Mouse (Mus musculus) embryonic facial prominence, embryonic 12.5 days (tissue): ENCODE results near the gene Nanos1. TPM values are rescaled to one million over a fixed set of nuclear protein-coding genes. Genes with fewer than 3 reads are reported as not detected.
A peak's percentile ranks its signal among the peaks of the same experiment; 100 is the strongest.

Experiments
- ATAC-seq: fragments of 200-750 bp; cut with Nextera tagmentation; 2 replicates; pipeline ENCODE4 v1.8.0; 2017; ENCODE audit not compliant: insufficient number of reproducible peaks, insufficient read depth, low FRiP score, low TSS enrichment
- H3K27ac ChIP-seq: fragments of 300-500 bp; sonication (generic); 2 replicates; pipeline ENCODE4 v1.5.1; 2016; ENCODE audit warnings: mild to moderate bottlenecking
- H3K27me3 ChIP-seq: fragments of 300-500 bp; sonication (generic); 2 replicates; pipeline ENCODE4 v1.6.1; 2016; ENCODE audit warnings: mild to moderate bottlenecking, moderate library complexity
- H3K36me3 ChIP-seq: fragments of 300-500 bp; sonication (generic); 2 replicates; pipeline ENCODE4 v1.6.1; 2016; ENCODE audit warnings: mild to moderate bottlenecking
- H3K4me1 ChIP-seq: fragments of 300-500 bp; sonication (generic); 2 replicates; pipeline ENCODE4 v1.6.1; 2016
- H3K4me2 ChIP-seq: fragments of 300-500 bp; sonication (generic); replicated peaks from 2 replicates; pipeline ENCODE4 v1.6.1; 2016; ENCODE audit warnings: mild to moderate bottlenecking, moderate library complexity
- H3K4me3 ChIP-seq: fragments of 300-500 bp; sonication (generic); 2 replicates; pipeline ENCODE4 v1.5.1; 2016; ENCODE audit warnings: mild to moderate bottlenecking
- H3K9ac ChIP-seq: fragments of 300-500 bp; sonication (generic); 2 replicates; pipeline ENCODE4 v1.6.1; 2016; ENCODE audit warnings: mild to moderate bottlenecking, moderate library complexity
- H3K9me3 ChIP-seq: fragments of 300-500 bp; sonication (generic); 2 replicates; pipeline ENCODE4 v1.6.1; 2016; ENCODE audit warnings: mild to moderate bottlenecking, moderate library complexity
- WGBS: fragments of 180-500 bp; shearing (Covaris S2); methylation state at CpG from one replicate; pipeline ENCODE4 v1.1.7; 2016; 5-methylcytosine and 5-hydroxymethylcytosine counted together
- polyA plus RNA-seq: library from polyadenylated mRNA; unstranded; fragments of >200 nt; fragmentation: Nextera tagmentation; extraction: Ambion mirVana; gene quantifications from 2 replicates; pipeline ENCODE4 v1.2.1, GENCODE M21; 2016

Nanos1 gene
- polyA plus RNA-seq: 2.3 and 3.6 TPM in 2 replicates

- Histone ChIP-seq H3K9ac (peak within 1 kb of the TSS; percentile 73), H3K27me3 (0 out of 2 replicates have a peak, but pooled peaks cover 8% of the 10 kb centered on the region), H3K4me3 (peak within 1 kb of the TSS; percentile 77), H3K4me2 (peak within 1 kb of the TSS; percentile 99), H3K4me1 (peaks cover 7% of the 10 kb centered on the region; the same call in 1 of the 2 replicates), H3K27ac (peak within 1 kb of the TSS; percentile 50; the same call in 1 of the 2 replicates), H3K36me3 (peaks cover 7% of the 10 kb centered on the region; the same call in 1 of the 2 replicates), H3K9me3 (no peaks in the 10 kb centered on the region)
- peak; percentile 93 for ATAC-seq
- under 1% methylated on average over 56 of the region's 58 CpGs for WGBS
Measured at GRCm38 (mm10) chr19:60755438-60756191, at the start of gene Nanos1. Nanos1 (plus strand) TSS chr19:60755987.

GRCm38 (mm10) chr19:60709193-60709900 lies 46.4 kb upstream of the Nanos1 start:
- H3K4me1 ChIP-seq: no peaks in the 10 kb centered on the region
- no peak for ATAC-seq
- WGBS: 77% methylated on average over 4 of the region's 4 CpGs

GRCm38 (mm10) chr19:60710196-60710595 lies 45.6 kb upstream of the Nanos1 start:
- WGBS: 67% methylated on average over 3 of the region's 3 CpGs
- no peaks in the 10 kb centered on the region for H3K9me3 ChIP-seq
- ATAC-seq: no peak

More at GRCm38 (mm10) chr19:60709193-60709900, 46.4 kb upstream of the Nanos1 start:
- no peaks in the 10 kb centered on the region for H3K9me3 ChIP-seq
- H3K4me2 ChIP-seq: no peak overlapping the region
- H3K27me3 ChIP-seq: no peaks in the 10 kb centered on the region
- H3K9ac ChIP-seq: no peak overlapping the region
- no peaks in the 10 kb centered on the region for H3K36me3 ChIP-seq
- H3K4me3 ChIP-seq: no peak overlapping the region
- no peak overlapping the region for H3K27ac ChIP-seq

GRCm38 (mm10) chr19:60712577-60712976 lies 43.2 kb upstream of the Nanos1 start:
- no peak overlapping the region for H3K9ac ChIP-seq
- no peaks in the 10 kb centered on the region for H3K9me3 ChIP-seq
- H3K27me3 ChIP-seq: no peaks in the 10 kb centered on the region
- H3K4me1 ChIP-seq: no peaks in the 10 kb centered on the region
- no peak overlapping the region for H3K27ac ChIP-seq
- WGBS: 84% methylated on average over 2 of the region's 2 CpGs
- no peaks in the 10 kb centered on the region for H3K36me3 ChIP-seq
- ATAC-seq: no peak
- H3K4me2 ChIP-seq: no peak overlapping the region
- H3K4me3 ChIP-seq: no peak overlapping the region

More at GRCm38 (mm10) chr19:60710196-60710595, 45.6 kb upstream of the Nanos1 start:
- no peak overlapping the region for H3K9ac ChIP-seq
- no peaks in the 10 kb centered on the region for H3K27me3 ChIP-seq
- no peak overlapping the region for H3K4me2 ChIP-seq
- H3K4me3 ChIP-seq: no peak overlapping the region
- H3K36me3 ChIP-seq: no peaks in the 10 kb centered on the region
- H3K27ac ChIP-seq: no peak overlapping the region
- H3K4me1 ChIP-seq: no peaks in the 10 kb centered on the region

GRCm38 (mm10) chr19:60716381-60716780 lies 39.4 kb upstream of the Nanos1 start:
- H3K4me3 ChIP-seq: no peak overlapping the region
- H3K4me2 ChIP-seq: no peak overlapping the region
- ATAC-seq: no peak
- H3K4me1 ChIP-seq: no peaks in the 10 kb centered on the region
- no peak overlapping the region for H3K27ac ChIP-seq
- WGBS: 93% methylated on average over 2 of the region's 2 CpGs
- no peaks in the 10 kb centered on the region for H3K27me3 ChIP-seq
- H3K9ac ChIP-seq: no peak overlapping the region
- no peaks in the 10 kb centered on the region for H3K36me3 ChIP-seq
- H3K9me3 ChIP-seq: no peaks in the 10 kb centered on the region

GRCm38 (mm10) chr19:60730281-60730852 lies 25.4 kb upstream of the Nanos1 start:
- Histone ChIP-seq H3K4me2 (no peak overlapping the region), H3K4me3 (no peak overlapping the region), H3K27me3 (no peaks in the 10 kb centered on the region), H3K27ac (no peak overlapping the region), H3K9me3 (no peaks in the 10 kb centered on the region), H3K9ac (no peak overlapping the region), H3K4me1 (no peaks in the 10 kb centered on the region), H3K36me3 (no peaks in the 10 kb centered on the region)
- no peak for ATAC-seq
- WGBS: 54% methylated on average over 2 of the region's 2 CpGs

- ATAC-seq: no peak
- WGBS: 65% methylated on average over 1 of the region's 1 CpGs
- Histone ChIP-seq H3K36me3 (no peaks in the 10 kb centered on the region), H3K9me3 (no peaks in the 10 kb centered on the region), H3K27ac (no peak overlapping the region), H3K4me1 (no peaks in the 10 kb centered on the region), H3K27me3 (no peaks in the 10 kb centered on the region), H3K4me3 (no peak overlapping the region), H3K4me2 (no peak overlapping the region), H3K9ac (no peak overlapping the region)
Measured at GRCm38 (mm10) chr19:60731299-60731698, 24.5 kb upstream of the Nanos1 start.

- 89% methylated on average over 1 of the region's 1 CpGs for WGBS
- H3K27me3 ChIP-seq: no peaks in the 10 kb centered on the region
- H3K9ac ChIP-seq: no peak overlapping the region
- no peak overlapping the region for H3K4me2 ChIP-seq
- H3K4me1 ChIP-seq: no peaks in the 10 kb centered on the region
- no peaks in the 10 kb centered on the region for H3K9me3 ChIP-seq
- H3K36me3 ChIP-seq: no peaks in the 10 kb centered on the region
- no peak for ATAC-seq
- H3K27ac ChIP-seq: no peak overlapping the region
- H3K4me3 ChIP-seq: no peak overlapping the region
Measured at GRCm38 (mm10) chr19:60731966-60732365, 23.8 kb upstream of the Nanos1 start.

- no peak overlapping the region for H3K4me2 ChIP-seq
- no peaks in the 10 kb centered on the region for H3K4me1 ChIP-seq
- no peaks in the 10 kb centered on the region for H3K9me3 ChIP-seq
- no peaks in the 10 kb centered on the region for H3K36me3 ChIP-seq
- 70% methylated on average over 1 of the region's 1 CpGs for WGBS
- no peak overlapping the region for H3K4me3 ChIP-seq
- ATAC-seq: no peak
- H3K9ac ChIP-seq: no peak overlapping the region
- no peak overlapping the region for H3K27ac ChIP-seq
- H3K27me3 ChIP-seq: no peaks in the 10 kb centered on the region
Measured at GRCm38 (mm10) chr19:60740560-60740959, 15.2 kb upstream of the Nanos1 start.

GRCm38 (mm10) chr19:60743767-60744547 lies 11.8 kb upstream of the Nanos1 start:
- Histone ChIP-seq H3K27me3 (no peaks in the 10 kb centered on the region), H3K4me3 (no peak overlapping the region), H3K9ac (no peak overlapping the region)

GRCm38 (mm10) chr19:60747801-60748200 lies 8.0 kb upstream of the Nanos1 start:
- no peaks in the 10 kb centered on the region for H3K9me3 ChIP-seq
- WGBS: 85% methylated on average over 1 of the region's 1 CpGs
- H3K4me2 ChIP-seq: no peak overlapping the region
- ATAC-seq: no peak
- no peaks in the 10 kb centered on the region for H3K4me1 ChIP-seq
- no peak overlapping the region for H3K27ac ChIP-seq
- no peak overlapping the region for H3K9ac ChIP-seq
- H3K4me3 ChIP-seq: no peak overlapping the region
- no peaks in the 10 kb centered on the region for H3K27me3 ChIP-seq
- H3K36me3 ChIP-seq: no peaks in the 10 kb centered on the region

More at GRCm38 (mm10) chr19:60743767-60744547, 11.8 kb upstream of the Nanos1 start:
- Histone ChIP-seq H3K36me3 (no peaks in the 10 kb centered on the region), H3K27ac (no peak overlapping the region), H3K4me2 (no peak overlapping the region), H3K9me3 (no peaks in the 10 kb centered on the region), H3K4me1 (no peaks in the 10 kb centered on the region)
- WGBS: 69% methylated on average over 5 of the region's 5 CpGs
- ATAC-seq: no peak
